Mouse (Mus musculus): ENCODE measurements around the gene Lmx1b.
A peak's percentile ranks its signal among the peaks of the same experiment; 100 is the strongest.

The Lmx1b gene

GRCm38 (mm10) chr2:33640171-33640721, at the start of gene Lmx1b:
TSS of gene Lmx1b (minus strand) at chr2:33640511.
- no peak for DNase-seq (ENCODE audit: low read depth)

- DNase-seq (ENCODE audit: low read depth): peak; percentile 35
Observed at GRCm38 (mm10) chr2:33689880-33690462, 49.7 kb upstream of the Lmx1b start.

GRCm38 (mm10) chr2:33689155-33689879, 49.0 kb upstream of the Lmx1b start:
- no peak for DNase-seq (ENCODE audit: low read depth)

- DNase-seq (ENCODE audit: low read depth): no peak
Observed at GRCm38 (mm10) chr2:33683594-33683993, 43.3 kb upstream of the Lmx1b start.

GRCm38 (mm10) chr2:33683095-33683494, 42.8 kb upstream of the Lmx1b start:
- no peak for DNase-seq (ENCODE audit: low read depth)

- DNase-seq (ENCODE audit: low read depth): peak; percentile 54
Observed at GRCm38 (mm10) chr2:33682219-33682618, 41.9 kb upstream of the Lmx1b start.

- no peak for DNase-seq (ENCODE audit: low read depth)
Observed at GRCm38 (mm10) chr2:33678950-33679654, 38.8 kb upstream of the Lmx1b start.

GRCm38 (mm10) chr2:33672701-33673472, 32.6 kb upstream of the Lmx1b start:
- no peak for DNase-seq (ENCODE audit: low read depth)

GRCm38 (mm10) chr2:33668741-33669140, 28.4 kb upstream of the Lmx1b start:
- DNase-seq (ENCODE audit: low read depth): no peak

- no peak for DNase-seq (ENCODE audit: low read depth)
Observed at GRCm38 (mm10) chr2:33666388-33666945, 26.2 kb upstream of the Lmx1b start.

- no peak for DNase-seq (ENCODE audit: low read depth)
Observed at GRCm38 (mm10) chr2:33665363-33666058, 25.2 kb upstream of the Lmx1b start.

GRCm38 (mm10) chr2:33664661-33665060, 24.4 kb upstream of the Lmx1b start:
- no peak for DNase-seq (ENCODE audit: low read depth)

GRCm38 (mm10) chr2:33659288-33659629, 18.9 kb upstream of the Lmx1b start:
- peak; percentile 64 for DNase-seq (ENCODE audit: low read depth)

GRCm38 (mm10) chr2:33658602-33659287, 18.4 kb upstream of the Lmx1b start:
- no peak for DNase-seq (ENCODE audit: low read depth)

- no peak for DNase-seq (ENCODE audit: low read depth)
Observed at GRCm38 (mm10) chr2:33652517-33653198, 12.3 kb upstream of the Lmx1b start.

GRCm38 (mm10) chr2:33649371-33649770, 9.1 kb upstream of the Lmx1b start:
- no peak for DNase-seq (ENCODE audit: low read depth)

- no peak for DNase-seq (ENCODE audit: low read depth)
Observed at GRCm38 (mm10) chr2:33648894-33649293, 8.6 kb upstream of the Lmx1b start.

- no peak for DNase-seq (ENCODE audit: low read depth)
Observed at GRCm38 (mm10) chr2:33646283-33646550, 5.9 kb upstream of the Lmx1b start.

- DNase-seq (ENCODE audit: low read depth): no peak
Observed at GRCm38 (mm10) chr2:33645538-33646282, 5.4 kb upstream of the Lmx1b start.

Data from 416B (cell line).